Mouse (Mus musculus) lung, adult 2 months (tissue): ENCODE measurements at regions not wholly inside any gene's neighbourhood (a gene's known extent, or its start where the extent isn't known, plus 50 kb on each side); places are given as distances from the start of the nearest gene placed in this dataset.

Experiments used
- CTCF ChIP-seq: fragments of 200-500 bp; IDR thresholded peaks from 2 replicates; pipeline ENCODE4 v1.5.1; 2011; ENCODE audit warnings: mild to moderate bottlenecking, low read length, control low read depth; ENCODE audit not compliant: insufficient read depth
- POLR2A ChIP-seq: fragments of 200-500 bp; IDR thresholded peaks from 2 replicates; pipeline ENCODE4 v1.6.1; 2011; ENCODE audit warnings: low read depth, mild to moderate bottlenecking, control low read depth, low read length, borderline replicate concordance; ENCODE audit errors: extremely low read depth

- TF ChIP-seq CTCF (peak; percentile 46), POLR2A (no peak)
Measured at GRCm38 (mm10) chr19:17997561-17997960, 160.1 kb upstream of the Pcsk5 start.
